Mouse (Mus musculus) bone marrow, adult 2 months (tissue): ENCODE measurements around the gene Arhgap6.

Experiments used
- CTCF ChIP-seq: fragments of 200-500 bp; IDR thresholded peaks from 2 replicates; pipeline ENCODE4 v1.5.1; 2011; ENCODE audit warnings: low read length, control low read depth; ENCODE audit not compliant: control insufficient read depth, insufficient read depth
- POLR2A ChIP-seq: fragments of 200-500 bp; IDR thresholded peaks from 2 replicates; pipeline ENCODE4 v1.6.1; 2011; ENCODE audit warnings: low read depth, mild to moderate bottlenecking, control low read depth, low read length, borderline replicate concordance; ENCODE audit not compliant: control insufficient read depth

- TF ChIP-seq CTCF, result no peak
- no peak for TF ChIP-seq POLR2A
Measured at GRCm38 (mm10) chrX:169094601-169095000, 299.7 kb downstream of the Arhgap6 start.
